Mouse (Mus musculus) mouse trophoblast stem cell (cell line): ENCODE data around the gene Cdh26.

Experiments
- in situ Hi-C, 2 experiments: fragments of 300-500 bp; cut with MseI, MboI; formaldehyde crosslinking; loops; 2 replicates in 1 of 2; 3 replicates in 1 of 2; pipeline ENCODE4 v1.15.1; 2025

Cdh26 gene

DNA sequence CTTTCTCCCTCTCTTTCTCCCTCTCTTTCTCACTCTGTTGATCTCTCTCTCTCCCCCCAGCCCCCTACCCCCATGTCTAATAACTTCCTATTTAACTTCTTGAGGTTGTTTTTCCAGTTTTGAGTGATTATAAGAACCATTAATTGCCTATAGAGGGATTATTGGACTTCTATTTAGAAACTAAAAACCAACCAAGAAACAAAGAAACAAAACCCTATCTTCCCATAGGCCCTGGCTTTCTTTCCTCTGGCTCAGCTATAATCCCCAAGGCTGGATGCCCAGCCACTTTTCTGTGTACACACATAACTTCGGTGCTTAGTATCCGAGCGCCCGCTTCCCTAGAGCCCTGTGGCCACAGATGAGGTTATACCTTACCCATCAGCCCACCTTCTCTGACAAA, at the start of gene Cdh26:
TSS of gene Cdh26 (plus strand) at position 301 of the 400 bp plus-strand sequence.
- in situ Hi-C loops = no loop called here

- in situ Hi-C loops = no loop called here
These were observed 23.1 kb upstream of the Cdh26 start, which contains the start of gene Sycp2 for GRCm38 (mm10) chr2:178407053-178407815. Gene Sycp2, minus strand, starts transcription at chr2:178407685.

GRCm38 (mm10) chr2:178409024-178409423, 21.3 kb upstream of the Cdh26 start:
- in situ Hi-C loops = no loop called here

- in situ Hi-C loops = no loop called here
These were observed 20.0 kb upstream of the Cdh26 start for GRCm38 (mm10) chr2:178410286-178410685.

GRCm38 (mm10) chr2:178412598-178412997, 17.7 kb upstream of the Cdh26 start:
- in situ Hi-C loops = no loop called here

- in situ Hi-C loops = no loop called here
These were observed 17.2 kb upstream of the Cdh26 start for GRCm38 (mm10) chr2:178413081-178413480.

- in situ Hi-C loops = no loop called here
These were observed 16.7 kb upstream of the Cdh26 start for GRCm38 (mm10) chr2:178413481-178414260.

- in situ Hi-C loops = no loop called here
These were observed 15.8 kb upstream of the Cdh26 start, which contains the start of the genes Ppp1r3d and Fam217b for GRCm38 (mm10) chr2:178414261-178415149. Gene Ppp1r3d, minus strand, starts transcription at chr2:178414472. Gene Fam217b, plus strand, starts transcription at chr2:178414524.

DNA sequence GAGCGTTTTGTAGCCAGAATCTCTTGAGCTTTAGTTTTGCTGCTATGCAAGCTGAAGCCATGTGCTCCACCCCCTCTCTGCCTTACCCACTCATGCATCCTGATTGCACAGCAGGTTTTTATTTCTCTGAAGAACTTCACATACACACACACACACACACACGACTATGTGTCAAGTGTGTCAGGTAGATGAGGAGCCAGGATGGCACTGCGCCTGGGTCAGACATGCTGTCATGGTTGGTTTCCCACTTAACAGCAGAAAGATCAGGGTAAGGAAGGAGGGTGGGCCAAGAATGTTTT, 15.2 kb upstream of the Cdh26 start:
- in situ Hi-C loops = no loop called here

DNA sequence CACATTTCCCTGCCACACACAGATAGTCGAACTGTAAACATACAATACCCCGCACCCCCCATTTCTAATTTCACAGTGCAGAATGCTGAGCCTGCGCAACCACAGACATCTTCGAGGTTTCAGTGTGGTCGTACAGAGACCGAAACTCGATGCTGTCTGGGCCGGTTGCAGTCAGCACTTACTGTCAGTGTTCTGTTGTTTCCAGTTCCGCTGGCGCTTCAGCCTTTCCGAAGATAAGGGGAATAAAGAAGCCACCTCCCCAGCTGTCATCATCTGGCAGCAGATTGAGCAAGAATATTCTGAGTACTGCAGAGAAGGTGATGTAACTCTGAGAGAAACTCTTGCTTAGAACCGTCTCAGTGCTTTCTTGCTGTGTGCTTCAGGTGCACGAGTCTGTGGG, 13.9 kb upstream of the Cdh26 start:
- in situ Hi-C loops = no loop called here

DNA sequence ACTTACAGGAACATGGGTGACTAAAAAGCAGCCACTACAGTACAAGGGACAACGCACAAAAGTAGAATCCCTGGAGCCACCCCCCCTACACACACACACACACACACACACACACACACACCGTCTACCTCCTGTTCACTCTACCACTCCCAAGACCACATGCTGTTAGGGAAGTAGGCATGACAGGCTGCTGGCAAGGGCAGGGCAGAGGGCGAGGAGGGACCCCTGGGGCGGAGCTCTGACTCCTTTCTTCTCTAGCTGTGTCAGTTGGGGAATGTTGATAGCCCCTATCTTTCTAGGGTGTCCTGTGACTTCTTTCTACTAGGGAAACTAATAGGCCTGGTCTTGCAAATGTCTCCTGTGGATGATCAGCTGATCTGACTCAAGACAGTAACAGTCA, 13.4 kb upstream of the Cdh26 start:
- in situ Hi-C loops = no loop called here

GRCm38 (mm10) chr2:178420576-178420975, 9.8 kb upstream of the Cdh26 start:
- in situ Hi-C loops = no loop called here

GRCm38 (mm10) chr2:178421603-178422002, 8.7 kb upstream of the Cdh26 start:
- in situ Hi-C loops = no loop called here

DNA sequence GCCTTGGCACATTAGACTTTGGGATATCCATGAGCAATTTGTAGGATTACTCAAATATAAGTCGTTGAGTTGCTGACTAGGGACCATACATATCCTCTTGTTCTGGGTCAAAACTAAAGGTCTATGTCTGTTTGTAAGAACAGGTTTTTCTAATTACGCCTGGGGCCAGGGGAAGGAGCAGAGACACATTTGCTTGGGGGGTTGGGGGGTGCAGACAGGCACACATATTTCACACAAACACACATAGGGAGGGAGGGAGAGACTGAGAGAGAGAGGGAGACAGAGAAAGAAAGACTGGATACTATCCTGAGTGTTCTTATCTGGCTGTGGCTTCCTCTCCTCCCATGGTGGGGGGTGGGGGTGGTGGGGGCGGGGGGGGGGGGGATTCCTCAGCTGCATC, 8.1 kb upstream of the Cdh26 start:
- in situ Hi-C loops = no loop called here

GRCm38 (mm10) chr2:178423223-178423622, 7.1 kb upstream of the Cdh26 start:
- in situ Hi-C loops = no loop called here

DNA sequence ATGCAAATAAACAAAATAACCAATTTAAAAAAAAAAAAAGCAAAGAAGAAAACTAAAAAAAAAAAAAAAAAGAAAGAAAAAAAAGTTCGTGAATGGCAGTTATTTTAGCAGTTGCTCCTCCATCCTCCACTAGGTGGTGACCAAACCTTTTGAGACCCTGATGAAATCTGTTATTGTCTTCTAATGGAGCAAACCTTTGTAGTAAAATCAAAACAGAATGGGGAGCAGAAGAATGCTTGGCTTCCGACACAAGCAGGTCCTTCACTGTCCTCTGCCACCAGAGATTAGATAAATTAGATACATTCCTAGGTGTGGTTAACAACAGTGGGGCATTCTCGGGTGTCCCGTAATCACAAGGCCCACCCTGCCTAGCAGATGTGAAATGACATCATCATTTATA, 4.1 kb upstream of the Cdh26 start:
- in situ Hi-C loops = no loop called here

- in situ Hi-C loops = no loop called here
These were observed 3.1 kb upstream of the Cdh26 start for GRCm38 (mm10) chr2:178427181-178427580.

DNA sequence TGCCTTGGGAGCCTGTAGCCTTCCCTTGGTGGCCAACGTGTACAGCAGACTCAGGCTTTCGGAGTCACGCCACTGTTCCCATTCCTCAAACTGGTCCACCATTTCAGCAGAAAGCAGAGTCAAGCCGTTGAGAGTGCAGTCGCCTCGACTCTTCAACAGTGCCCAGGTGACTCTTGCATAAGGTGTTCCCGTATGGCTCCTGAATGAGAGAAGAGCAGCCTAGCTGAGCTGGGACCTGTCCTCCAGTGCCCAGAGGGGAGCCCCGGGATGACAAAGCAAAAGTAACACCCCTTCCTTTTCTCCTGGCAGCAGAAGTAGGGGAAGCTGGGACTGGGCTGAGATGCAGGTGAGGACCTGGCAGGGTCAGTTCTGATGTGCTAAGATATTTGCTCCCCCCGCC, 2.1 kb upstream of the Cdh26 start:
- in situ Hi-C loops = no loop called here

GRCm38 (mm10) chr2:178428676-178429075, 1.7 kb upstream of the Cdh26 start:
- in situ Hi-C loops = no loop called here

DNA sequence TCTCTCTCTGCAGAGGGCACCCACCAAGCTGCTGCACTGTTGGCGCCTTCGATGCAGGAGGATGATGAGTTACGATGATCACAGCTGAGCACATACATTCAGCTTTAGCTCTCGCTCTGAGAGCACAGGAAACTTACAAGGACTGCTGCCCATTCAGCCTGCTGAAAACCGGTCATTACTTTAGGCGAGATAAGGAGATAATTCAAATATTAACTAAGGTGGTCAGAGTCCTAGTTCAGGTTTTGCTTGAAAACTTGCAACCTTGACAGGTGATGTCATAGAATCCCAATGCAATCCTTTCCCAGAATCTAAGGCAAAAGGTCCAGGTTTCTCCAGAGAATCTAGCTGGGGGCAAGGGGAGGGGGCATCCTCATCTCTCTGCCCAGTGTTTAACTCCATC, 905 bp upstream of the Cdh26 start:
- in situ Hi-C loops = no loop called here

- in situ Hi-C loops = no loop called here
These were observed 3.2 kb downstream of the Cdh26 start for GRCm38 (mm10) chr2:178433495-178433894.

DNA sequence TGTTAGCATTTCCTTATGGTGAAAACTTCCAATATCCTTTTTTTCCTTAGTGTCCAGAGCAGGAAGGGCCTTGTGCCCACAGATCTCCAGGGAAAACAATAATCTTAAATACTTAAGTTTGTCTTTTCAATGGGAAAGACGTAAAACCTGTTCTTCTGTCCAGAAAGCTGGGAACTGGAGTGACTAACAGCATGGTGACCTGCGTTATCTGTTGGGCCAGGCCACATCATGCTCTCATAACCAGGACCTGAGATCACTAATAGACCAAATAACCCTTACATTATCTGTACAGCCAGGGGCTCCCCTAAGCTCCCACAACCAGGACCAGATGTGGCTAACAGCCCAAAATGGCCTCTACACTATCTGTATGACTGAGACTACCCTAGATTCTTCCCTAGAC, 3.6 kb downstream of the Cdh26 start:
- in situ Hi-C loops = no loop called here
